In the genomic region with DNA sequence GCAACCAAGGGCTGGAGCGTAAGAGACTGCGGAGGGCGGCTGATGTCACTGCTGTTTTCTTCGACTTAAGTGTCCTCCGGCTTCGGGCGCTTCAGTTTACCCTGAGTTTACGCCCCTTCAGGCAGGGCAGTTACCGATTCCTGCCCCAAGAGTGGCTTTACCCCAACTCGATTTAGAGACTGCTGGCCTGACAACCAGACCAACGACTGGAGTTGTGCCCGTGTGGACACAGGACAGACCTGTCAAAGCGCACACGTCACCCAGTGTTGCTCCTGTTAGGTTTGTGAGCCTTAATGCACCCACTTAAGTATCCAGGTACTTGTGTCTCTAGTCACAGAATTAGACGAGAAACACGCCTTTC, we compare ENCODE assay signal across 8 mouse cellular contexts. TPM values are rescaled to one million over a fixed set of nuclear protein-coding genes. Genes with fewer than 3 reads are reported as not detected.
A peak's percentile ranks its signal among the peaks of the same experiment; 100 is the strongest.
DNase-seq lines count a peak whose midpoint lies in the region; ATAC-seq and TF ChIP-seq lines count a peak whose summit lies in the region.

No protein-coding gene starts in this region.

- H3K27ac ChIP-seq in left cerebral cortex, adult 2 months = peak overlapping the region; percentile 71
- H3K27ac ChIP-seq in embryonic facial prominence, embryonic 13.5 days = peak overlapping the region; percentile 69
- H3K27ac ChIP-seq in intestine, postnatal 0 days (ENCODE audit: low read depth, low read length) = peak overlapping the region; percentile 50; the same call in 1 of the 2 replicates
- peak overlapping the region; percentile 81 for H3K27ac ChIP-seq in neural tube, embryonic 13.5 days (replicated peaks)

- DNase-seq in left cerebral cortex, adult 2 months (ENCODE audit: extremely low spot score in 1 of 2, low spot score in 2 of 2) = no peak
- no peak for DNase-seq in left cerebral cortex, postnatal 10 days (ENCODE audit: extremely low spot score in 1 of 2, low spot score in 2 of 2)
- no peak for DNase-seq in left cerebral cortex, adult 18-20 months (ENCODE audit: low spot score in 2 of 2)
- no peak for DNase-seq in ovary, postnatal 36 days (ENCODE audit: low spot score)
- no peak for DNase-seq in MN1 (ENCODE audit: low spot score)

- no peaks in the 10 kb centered on the region for H3K36me3 ChIP-seq in embryonic facial prominence, embryonic 13.5 days
- no peaks in the 10 kb centered on the region for H3K36me3 ChIP-seq in intestine, postnatal 0 days (ENCODE audit: control insufficient read depth, insufficient read depth)
- no peaks in the 10 kb centered on the region for H3K36me3 ChIP-seq in neural tube, embryonic 13.5 days

- H3K9ac ChIP-seq in embryonic facial prominence, embryonic 13.5 days = peak overlapping the region; percentile 77
- peak overlapping the region; percentile 72 for H3K9ac ChIP-seq in intestine, postnatal 0 days (ENCODE audit: low read depth, low read length)
- H3K9ac ChIP-seq in neural tube, embryonic 13.5 days = peak overlapping the region; percentile 77

- H3K4me1 ChIP-seq in embryonic facial prominence, embryonic 13.5 days = peaks cover 11% of the 10 kb centered on the region
- H3K4me1 ChIP-seq in intestine, postnatal 0 days (replicated peaks; ENCODE audit: control insufficient read depth, insufficient read depth, low read length) = no peaks in the 10 kb centered on the region
- peaks cover 17% of the 10 kb centered on the region for H3K4me1 ChIP-seq in neural tube, embryonic 13.5 days (replicated peaks)

- peak overlapping the region; percentile 56 for H3K4me3 ChIP-seq in left cerebral cortex, adult 2 months
- peak overlapping the region; percentile 56 for H3K4me3 ChIP-seq in embryonic facial prominence, embryonic 13.5 days
- peak overlapping the region; percentile 75 for H3K4me3 ChIP-seq in intestine, postnatal 0 days (ENCODE audit: low read depth, low read length)
- H3K4me3 ChIP-seq in neural tube, embryonic 13.5 days = peak overlapping the region; percentile 60

- H3K4me2 ChIP-seq in embryonic facial prominence, embryonic 13.5 days = peak overlapping the region; percentile 80
- peak overlapping the region; percentile 91 for H3K4me2 ChIP-seq in intestine, postnatal 0 days (replicated peaks; ENCODE audit: low read depth)
- peak overlapping the region; percentile 83 for H3K4me2 ChIP-seq in neural tube, embryonic 13.5 days

- 17% methylated on average over 16 of the region's 16 CpGs for WGBS in embryonic facial prominence, embryonic 13.5 days
- 11% methylated on average over 16 of the region's 16 CpGs for WGBS in intestine, postnatal 0 days
- WGBS in neural tube, embryonic 13.5 days = 17% methylated on average over 16 of the region's 16 CpGs

- ATAC-seq in embryonic facial prominence, embryonic 13.5 days (ENCODE audit: insufficient number of reproducible peaks, insufficient read depth, low FRiP score, low TSS enrichment, low read depth) = peak; percentile 67
- peak; percentile 61 for ATAC-seq in intestine, postnatal 0 days
- peak; percentile 88 for ATAC-seq in neural tube, embryonic 13.5 days (ENCODE audit: low read depth)

- intact Hi-C loops in left cerebral cortex, adult 2 months (cut with DNase I) = loop anchor here (10.0 kb wide), 1 partner anchor 139 kb away; a partner anchor contains a TSS
- intact Hi-C loops in left cerebral cortex, postnatal 10 days (cut with DNase I) = no loop called here

- no peak; the same call in none of the 2 replicates for TF ChIP-seq CTCF in left cerebral cortex, adult 2 months (IDR thresholded peaks at IDR 0.05)
- no peak; the same call in 1 of the 2 replicates for TF ChIP-seq CTCF in intestine, postnatal 0 days (IDR thresholded peaks at IDR 0.05; ENCODE audit: low read depth)

- no peaks in the 10 kb centered on the region for H3K9me3 ChIP-seq in embryonic facial prominence, embryonic 13.5 days
- no peaks in the 10 kb centered on the region for H3K9me3 ChIP-seq in intestine, postnatal 0 days (ENCODE audit: control insufficient read depth)
- H3K9me3 ChIP-seq in neural tube, embryonic 13.5 days = peaks cover 8% of the 10 kb centered on the region; the same call in 1 of the 2 replicates

- H3K27me3 ChIP-seq in embryonic facial prominence, embryonic 13.5 days = no peaks in the 10 kb centered on the region
- no peaks in the 10 kb centered on the region for H3K27me3 ChIP-seq in intestine, postnatal 0 days (replicated peaks; ENCODE audit: control insufficient read depth, insufficient read depth, low read length)
- no peaks in the 10 kb centered on the region for H3K27me3 ChIP-seq in neural tube, embryonic 13.5 days

RNA-seq across cellular contexts. Expression of a gene that starts 0.3 kb away (rescaled TPM):
- total RNA-seq in left cerebral cortex, adult 2 months (2021) = 1 to 10 TPM; 7.3 to 7.9 TPM
- 10 to 100 TPM; 13.5 to 15.5 TPM for total RNA-seq in left cerebral cortex, postnatal 10 days (2021)
- polyA plus RNA-seq in embryonic facial prominence, embryonic 13.5 days (2015; fragmentation: Nextera tagmentation; extraction: Ambion mirVana) = 33.3 and 37.6 TPM in 2 replicates
- polyA plus RNA-seq in intestine, postnatal 0 days (2015; fragmentation: Nextera tagmentation; extraction: Ambion mirVana) = 30.2 and 31.3 TPM in 2 replicates
- 33.4 and 39.7 TPM in 2 replicates for polyA plus RNA-seq in neural tube, embryonic 13.5 days (2015; fragmentation: Nextera tagmentation; extraction: Ambion mirVana)
- 1 to 10 TPM; 8.8 to 9.9 TPM for total RNA-seq in left cerebral cortex, adult 18-20 months (2021)

RNA-seq across cellular contexts. Expression of a gene that starts 49.4 kb away (rescaled TPM):
- not detected for total RNA-seq in left cerebral cortex, adult 2 months (2021)
- not detected for total RNA-seq in left cerebral cortex, postnatal 10 days (2021)
- polyA plus RNA-seq in embryonic facial prominence, embryonic 13.5 days (2015; fragmentation: Nextera tagmentation; extraction: Ambion mirVana) = not detected in 2 replicates
- polyA plus RNA-seq in intestine, postnatal 0 days (2015; fragmentation: Nextera tagmentation; extraction: Ambion mirVana) = not detected in 2 replicates
- polyA plus RNA-seq in neural tube, embryonic 13.5 days (2015; fragmentation: Nextera tagmentation; extraction: Ambion mirVana) = 0.13 TPM in 1 of 2 replicates, not detected in the other
- total RNA-seq in left cerebral cortex, adult 18-20 months (2021) = not detected
